Mouse (Mus musculus) limb, embryonic 10.5 days (tissue): ENCODE measurements around the gene Ldah. TPM values are rescaled to one million over a fixed set of nuclear protein-coding genes. Genes with fewer than 3 reads are reported as not detected.
A peak's percentile ranks its signal among the peaks of the same experiment; 100 is the strongest.

Experiments used
- DNase-seq: peaks from one replicate; pipeline ENCODE4 v3.0.0-alpha.2; 2017; ENCODE audit warnings: low spot score
- H3K27ac ChIP-seq: fragments of 300-500 bp; sonication (generic); 2 replicates; pipeline ENCODE4 v1.5.1; 2016; ENCODE audit warnings: mild to moderate bottlenecking
- H3K27me3 ChIP-seq: fragments of 300-500 bp; sonication (generic); 2 replicates; pipeline ENCODE4 v1.6.1; 2016; ENCODE audit warnings: low read depth, mild to moderate bottlenecking; ENCODE audit not compliant: poor library complexity, severe bottlenecking
- H3K36me3 ChIP-seq: fragments of 300-500 bp; sonication (generic); 2 replicates; pipeline ENCODE4 v1.6.1; 2016; ENCODE audit warnings: mild to moderate bottlenecking, moderate library complexity
- H3K4me1 ChIP-seq: fragments of 300-500 bp; sonication (generic); 2 replicates; pipeline ENCODE4 v1.6.1; 2016
- H3K4me3 ChIP-seq: fragments of 300-500 bp; sonication (generic); 2 replicates; pipeline ENCODE4 v1.5.1; 2016; ENCODE audit warnings: mild to moderate bottlenecking, moderate library complexity
- H3K9me3 ChIP-seq: fragments of 300-500 bp; sonication (generic); replicated peaks from 2 replicates; pipeline ENCODE4 v1.6.1; 2016; ENCODE audit warnings: mild to moderate bottlenecking
- WGBS: fragments of 180-500 bp; shearing (Covaris S2); methylation state at CpG from one replicate; pipeline ENCODE4 v1.1.7; 2016; 5-methylcytosine and 5-hydroxymethylcytosine counted together
- polyA plus RNA-seq: library from polyadenylated mRNA; unstranded; fragments of >200 nt; fragmentation: Nextera tagmentation; extraction: Ambion mirVana; gene quantifications from 2 replicates; pipeline ENCODE4 v1.2.1, GENCODE M21; 2016

Gene Ldah
- polyA plus RNA-seq, 1 experiment from 2014 or later = 64.3 TPM

DNA sequence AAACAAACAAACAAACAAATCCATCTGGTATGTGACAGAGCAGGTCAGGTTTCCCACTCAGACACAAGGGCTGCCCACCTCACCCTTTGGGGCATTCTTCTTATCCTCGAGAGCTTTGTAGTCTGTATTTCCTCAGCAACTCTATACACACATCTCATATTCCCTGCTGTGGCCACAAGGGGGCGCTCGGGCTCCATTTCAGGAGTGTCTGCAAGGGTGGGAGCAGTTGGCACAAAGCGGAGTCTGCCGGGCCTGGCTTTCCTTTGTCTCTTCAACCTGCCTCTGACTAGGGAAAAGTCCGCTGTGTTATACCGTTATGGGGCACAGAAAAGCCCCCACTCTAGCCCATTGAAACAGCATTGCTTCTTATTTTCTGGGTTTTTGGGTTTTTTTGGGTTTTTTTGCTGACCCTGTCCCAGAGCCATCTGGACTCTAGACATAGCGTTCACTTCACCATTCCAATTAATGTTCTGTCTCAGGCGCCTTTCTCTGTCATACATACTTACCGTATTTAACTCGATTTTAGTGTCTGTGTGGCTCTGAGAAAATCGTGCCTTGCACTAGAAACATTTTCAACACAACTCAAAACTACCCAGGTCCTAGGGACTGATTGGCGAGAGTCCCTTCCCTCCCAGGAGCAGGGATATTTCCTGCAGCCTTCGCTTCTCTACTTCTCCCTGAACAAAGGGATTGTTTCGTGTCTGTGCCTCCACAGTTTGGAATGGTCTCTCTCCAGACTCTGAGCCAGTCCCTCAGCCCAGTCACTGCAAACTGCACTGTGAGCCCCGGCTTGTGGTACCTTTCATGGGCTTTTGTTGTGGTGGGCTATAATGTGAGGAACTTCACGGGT is 119.1 kb downstream of the Ldah start:
- no peaks in the 10 kb centered on the region for H3K27me3 ChIP-seq
- WGBS = 46% methylated on average over 17 of the region's 17 CpGs
- H3K4me1 ChIP-seq = peaks cover 7% of the 10 kb centered on the region; the same call in 1 of the 2 replicates
- DNase-seq = peak; percentile 99
- H3K9me3 ChIP-seq = no peaks in the 10 kb centered on the region
- peaks cover 61% of the 10 kb centered on the region for H3K36me3 ChIP-seq
- no peak overlapping the region for H3K4me3 ChIP-seq
- H3K27ac ChIP-seq = peak overlapping the region; percentile 83

DNA sequence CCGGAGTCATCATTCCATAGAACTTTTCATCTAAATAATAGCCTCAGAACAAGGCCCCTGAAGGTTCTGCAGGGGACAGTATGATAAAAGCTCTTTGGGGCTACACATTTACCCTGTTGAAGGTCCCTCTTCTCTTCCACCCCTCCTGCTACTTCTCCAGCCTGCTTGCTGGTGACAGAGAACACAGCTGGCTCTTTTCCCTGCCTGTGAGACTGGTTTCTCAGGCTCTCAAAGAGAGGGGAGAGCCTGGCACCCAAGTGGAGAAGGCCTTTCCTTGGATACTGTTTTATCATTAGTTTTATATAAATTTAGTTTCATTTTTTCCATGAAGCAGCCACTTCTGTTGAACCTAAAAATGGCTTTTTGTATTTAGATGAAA is 119.8 kb downstream of the Ldah start:
- 97% methylated on average over 1 of the region's 1 CpGs for WGBS
- Histone ChIP-seq H3K27ac (peak overlapping the region; percentile 83), H3K27me3 (no peaks in the 10 kb centered on the region), H3K4me1 (peaks cover 10% of the 10 kb centered on the region; the same call in 1 of the 2 replicates), H3K4me3 (no peak overlapping the region), H3K36me3 (peaks cover 60% of the 10 kb centered on the region), H3K9me3 (no peaks in the 10 kb centered on the region)
- no peak for DNase-seq

DNA sequence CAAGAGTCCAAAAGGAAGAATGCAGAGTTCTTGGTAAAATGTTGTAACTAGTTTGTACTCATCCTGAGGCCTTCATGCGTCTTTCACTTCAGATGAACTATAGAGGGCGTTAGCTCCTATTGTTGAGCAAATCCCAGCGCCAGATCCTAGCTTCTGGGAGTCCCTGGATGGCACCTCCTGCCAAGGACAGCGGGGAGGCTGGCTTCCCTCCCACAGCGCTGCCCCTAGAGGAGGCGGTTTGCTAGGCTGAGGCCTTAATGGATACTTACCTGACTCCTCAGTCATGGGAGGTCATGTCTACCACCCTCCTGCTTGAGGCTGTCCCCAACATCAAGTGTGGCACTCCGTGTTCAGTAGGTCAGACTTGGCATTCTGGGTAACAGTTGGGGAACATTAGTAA is 121.3 kb downstream of the Ldah start:
- Histone ChIP-seq H3K4me1 (peaks cover 10% of the 10 kb centered on the region; the same call in 1 of the 2 replicates), H3K27me3 (no peaks in the 10 kb centered on the region), H3K9me3 (no peaks in the 10 kb centered on the region), H3K27ac (no peak overlapping the region), H3K36me3 (peaks cover 49% of the 10 kb centered on the region), H3K4me3 (no peak overlapping the region)
- no peak for DNase-seq
- WGBS = 92% methylated on average over 7 of the region's 7 CpGs

DNA sequence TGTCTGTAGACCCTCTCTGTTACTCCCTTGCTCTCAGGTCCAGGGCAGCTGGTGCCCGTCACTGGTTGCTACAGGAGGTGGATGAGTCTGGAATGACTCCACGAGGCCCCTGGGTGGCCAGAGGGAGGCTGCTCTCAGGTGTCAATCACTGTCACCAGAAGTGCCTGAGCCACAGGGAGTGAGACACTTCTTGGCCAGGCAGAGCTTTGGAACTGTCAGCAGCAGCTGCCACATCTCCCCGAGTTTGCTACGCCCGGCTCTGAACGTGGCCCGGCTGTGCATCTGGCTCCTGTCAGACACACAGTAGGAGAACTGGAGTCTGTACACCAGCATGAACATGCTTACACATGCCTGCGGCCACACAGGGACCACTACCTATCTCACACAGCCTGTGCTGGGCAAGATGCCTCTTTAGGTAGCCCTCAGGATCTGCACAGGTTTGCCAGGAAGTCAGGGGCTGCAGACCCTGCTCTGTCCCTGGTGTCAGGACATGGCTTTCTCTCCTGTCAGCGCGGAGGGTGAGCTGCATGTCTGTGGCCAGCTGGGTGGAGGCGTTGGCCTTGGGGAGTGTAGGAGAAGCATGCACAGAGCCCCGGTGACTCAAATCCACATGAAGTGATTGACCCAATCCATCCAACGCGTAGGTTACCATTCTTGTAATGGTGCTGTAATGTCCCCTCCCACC is 123.7 kb downstream of the Ldah start:
- peaks cover 10% of the 10 kb centered on the region; the same call in 1 of the 2 replicates for H3K4me1 ChIP-seq
- H3K27me3 ChIP-seq = no peaks in the 10 kb centered on the region
- H3K36me3 ChIP-seq = peaks cover 50% of the 10 kb centered on the region
- 0 out of 2 replicates have a peak overlapping the region, but pooled peaks have one; percentile 14 for H3K27ac ChIP-seq
- H3K4me3 ChIP-seq = no peak overlapping the region
- H3K9me3 ChIP-seq = no peaks in the 10 kb centered on the region
- 78% methylated on average over 14 of the region's 14 CpGs for WGBS
- no peak for DNase-seq

DNA sequence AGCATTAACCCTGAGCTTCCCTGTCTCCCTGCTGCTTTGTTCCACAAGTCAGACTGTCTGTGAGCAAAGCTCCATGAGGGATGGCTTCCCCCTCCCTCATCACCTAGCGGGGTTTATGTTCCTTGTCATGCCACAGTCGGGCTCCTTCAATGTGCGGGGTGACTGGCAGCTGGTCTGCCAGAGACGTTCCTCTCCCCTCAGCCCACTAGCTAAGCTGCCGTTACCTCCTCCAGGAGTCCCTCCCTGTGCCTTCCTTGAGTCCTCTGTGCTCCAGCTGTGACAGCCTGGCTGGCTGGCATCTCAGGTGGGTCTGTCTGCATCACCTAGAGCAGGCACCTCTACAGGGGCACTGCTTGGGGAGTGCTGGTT is 124.3 kb downstream of the Ldah start:
- 73% methylated on average over 5 of the region's 5 CpGs for WGBS
- Histone ChIP-seq H3K9me3 (no peaks in the 10 kb centered on the region), H3K36me3 (peaks cover 55% of the 10 kb centered on the region), H3K4me1 (peaks cover 7% of the 10 kb centered on the region; the same call in 1 of the 2 replicates), H3K27me3 (no peaks in the 10 kb centered on the region), H3K27ac (0 out of 2 replicates have a peak overlapping the region, but pooled peaks have one; percentile 14), H3K4me3 (no peak overlapping the region)
- DNase-seq = no peak

DNA sequence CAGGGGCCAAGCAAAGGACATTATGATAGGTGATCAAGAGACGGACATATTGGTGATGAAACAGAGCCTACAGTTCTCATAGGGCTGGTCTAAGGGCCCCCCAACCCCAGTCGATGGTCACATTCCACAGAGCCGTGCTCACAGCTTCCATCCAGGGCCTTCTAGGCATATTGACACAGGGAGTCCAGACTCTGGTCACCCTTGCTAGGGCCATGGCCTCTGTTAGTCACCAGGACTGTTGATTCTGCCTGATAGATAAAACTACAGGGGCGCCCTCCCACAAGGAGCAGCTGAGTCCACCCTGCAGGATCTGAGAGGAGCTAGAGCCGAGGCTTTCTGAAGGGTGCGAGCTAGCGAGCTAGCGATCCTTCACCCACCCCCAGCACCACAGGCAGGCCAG is 125.7 kb downstream of the Ldah start:
- 0 out of 2 replicates have a peak, but pooled peaks cover 6% of the 10 kb centered on the region for H3K4me1 ChIP-seq
- no peak overlapping the region for H3K4me3 ChIP-seq
- H3K9me3 ChIP-seq = no peaks in the 10 kb centered on the region
- 90% methylated on average over 8 of the region's 8 CpGs for WGBS
- peaks cover 64% of the 10 kb centered on the region for H3K36me3 ChIP-seq
- DNase-seq = no peak
- H3K27ac ChIP-seq = no peak overlapping the region
- no peaks in the 10 kb centered on the region for H3K27me3 ChIP-seq

DNA sequence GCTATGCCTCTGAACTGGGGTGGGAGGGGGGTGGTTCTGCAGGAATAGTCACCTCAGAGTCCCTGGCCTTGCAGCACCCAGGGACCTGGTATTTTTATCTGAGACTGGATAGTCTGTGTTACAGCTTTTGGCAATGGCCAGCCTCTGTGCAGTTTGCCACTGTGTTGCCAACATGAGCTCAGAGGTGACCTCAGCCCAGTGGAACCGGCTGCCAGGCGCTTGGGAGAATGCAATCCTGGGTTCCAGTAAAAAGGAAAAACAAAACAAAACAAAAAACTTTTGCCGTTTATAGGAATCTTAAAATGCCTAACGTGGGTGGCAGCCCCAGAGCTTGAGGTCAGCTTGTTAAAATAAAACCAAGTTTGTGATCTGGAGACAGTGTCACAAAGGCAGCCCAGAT is 126.4 kb downstream of the Ldah start:
- DNase-seq = no peak
- H3K4me1 ChIP-seq = peaks cover 13% of the 10 kb centered on the region
- no peak overlapping the region for H3K4me3 ChIP-seq
- H3K36me3 ChIP-seq = peaks cover 63% of the 10 kb centered on the region
- no peak overlapping the region for H3K27ac ChIP-seq
- 96% methylated on average over 4 of the region's 4 CpGs for WGBS
- no peaks in the 10 kb centered on the region for H3K9me3 ChIP-seq
- no peaks in the 10 kb centered on the region for H3K27me3 ChIP-seq

Other genes starting within 250 kb of the Ldah start
- gene Apob, start 230.5 kb upstream of the Ldah start, polyA plus RNA-seq = 0.13 and 0.18 TPM in 2 replicates
- gene Gdf7, start 93.8 kb downstream of the Ldah start, polyA plus RNA-seq = 0.13 and 0.14 TPM in 2 replicates
- gene Hs1bp3, start 105.3 kb downstream of the Ldah start, polyA plus RNA-seq = 18.4 and 19.5 TPM in 2 replicates